Mouse (Mus musculus) cerebellum, adult 11 months (tissue): ENCODE results near the gene Gcg.

Source experiments
- DNase-seq: peaks from one replicate; pipeline ENCODE4 v3.0.0; 2022

Gcg gene

GRCm38 (mm10) chr2:62459241-62460174, 23.9 kb downstream of the Gcg start:
- no peak for DNase-seq

- DNase-seq = no peak
Measured at GRCm38 (mm10) chr2:62458070-62458469, 25.4 kb downstream of the Gcg start.

GRCm38 (mm10) chr2:62454991-62455390, 28.5 kb downstream of the Gcg start:
- DNase-seq = no peak

- no peak for DNase-seq
Measured at GRCm38 (mm10) chr2:62454033-62454432, 29.4 kb downstream of the Gcg start.

GRCm38 (mm10) chr2:62450364-62450763, 33.1 kb downstream of the Gcg start:
- DNase-seq = no peak

GRCm38 (mm10) chr2:62449692-62450346, 33.6 kb downstream of the Gcg start:
- DNase-seq = no peak

- no peak for DNase-seq
Measured at GRCm38 (mm10) chr2:62440802-62441544, 42.5 kb downstream of the Gcg start.

- no peak for DNase-seq
Measured at GRCm38 (mm10) chr2:62440083-62440482, 43.4 kb downstream of the Gcg start.

- DNase-seq = no peak
Measured at GRCm38 (mm10) chr2:62431245-62431795, 52.1 kb downstream of the Gcg start.

GRCm38 (mm10) chr2:62425941-62426340, 57.5 kb downstream of the Gcg start:
- DNase-seq = no peak
